Mouse (Mus musculus): ENCODE measurements at regions not wholly inside any gene's neighbourhood (a gene's known extent, or its start where the extent isn't known, plus 50 kb on each side); places are given as distances from the start of the nearest gene placed in this dataset.

GRCm38 (mm10) chr13:7584022-7584421, 618.6 kb upstream of the Adarb2 start:
- TF ChIP-seq CTCF (IDR thresholded peaks at IDR 0.05; ENCODE audit: borderline replicate concordance, extremely low read depth, insufficient read depth, insufficient read length) (no peak), POLR2A (IDR thresholded peaks at IDR 0.05; ENCODE audit: borderline replicate concordance, extremely low read depth, insufficient read depth, insufficient read length, poor library complexity, severe bottlenecking) (no peak)
